Mouse (Mus musculus) lung, postnatal 10 days (tissue): ENCODE data around the gene Rora.

Source experiments
- DNase-seq: peaks from one replicate; pipeline ENCODE4 v3.0.0; 2021

The Rora gene

DNA sequence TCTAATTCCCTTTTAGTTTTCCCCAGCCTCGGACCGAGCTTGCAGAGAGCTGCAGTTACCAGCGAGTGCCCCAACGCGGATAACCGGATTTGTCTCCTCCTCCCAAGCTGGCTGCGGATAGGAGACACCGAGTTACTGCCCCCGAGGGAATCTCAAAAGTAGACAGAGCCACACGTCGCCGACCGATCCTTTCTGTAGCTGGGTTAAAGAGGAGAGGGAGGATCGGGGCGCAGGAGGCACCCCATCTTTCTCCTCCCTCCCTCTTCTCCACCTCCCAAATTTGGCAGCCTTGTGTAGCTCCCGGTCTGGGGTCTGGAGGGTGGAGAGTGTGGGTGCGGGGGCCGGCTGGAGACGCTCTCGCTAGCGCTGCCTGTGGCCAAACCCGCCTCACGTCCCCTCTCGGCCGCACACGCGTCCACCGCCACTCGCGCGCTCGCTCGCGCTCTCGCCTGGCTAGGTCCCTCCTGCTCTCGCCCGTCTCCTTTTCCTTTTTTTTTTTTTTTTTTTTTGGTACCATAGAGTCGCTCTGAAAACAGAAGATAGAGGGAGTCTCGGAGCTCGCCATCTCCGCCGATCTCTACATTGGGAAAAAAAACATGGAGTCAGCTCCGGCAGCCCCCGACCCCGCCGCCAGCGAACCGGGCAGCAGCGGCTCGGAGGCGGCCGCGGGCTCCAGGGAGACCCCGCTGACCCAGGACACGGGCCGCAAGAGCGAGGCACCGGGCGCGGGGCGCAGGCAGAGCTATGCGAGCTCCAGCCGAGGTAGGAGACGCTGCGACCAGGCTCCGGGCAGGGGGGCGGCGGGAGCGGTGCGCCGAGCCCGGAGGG, at the start of gene Rora:
Rora (plus strand) TSS at position 576 of the 828 bp plus-strand sequence.
- DNase-seq: peak; percentile 76

DNA sequence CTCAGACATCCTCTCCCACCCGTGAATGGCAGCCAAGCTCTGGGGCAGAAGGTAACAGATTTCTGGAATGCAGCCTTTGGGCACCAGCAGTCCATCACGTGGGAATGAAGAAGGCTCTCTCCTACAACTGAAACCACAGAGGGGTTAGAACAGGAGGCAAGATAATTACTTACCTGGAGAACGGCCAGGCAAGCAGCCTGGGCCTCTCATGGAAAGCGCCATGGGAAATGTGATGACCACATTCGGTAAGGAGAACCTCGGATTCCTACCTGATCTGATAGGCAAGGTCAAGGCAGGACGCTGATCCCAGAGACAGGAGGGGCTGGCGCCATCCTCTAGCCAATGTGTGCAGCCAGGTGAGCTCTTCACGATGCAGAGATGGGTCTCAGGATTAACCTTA, 39.6 kb upstream of the Rora start:
- no peak for DNase-seq

- DNase-seq: no peak
Observed at GRCm38 (mm10) chr9:68617116-68617515, 36.5 kb upstream of the Rora start.

- no peak for DNase-seq
Observed at GRCm38 (mm10) chr9:68620036-68620435, 33.5 kb upstream of the Rora start.

GRCm38 (mm10) chr9:68620441-68620840, 33.1 kb upstream of the Rora start:
- DNase-seq: no peak

DNA sequence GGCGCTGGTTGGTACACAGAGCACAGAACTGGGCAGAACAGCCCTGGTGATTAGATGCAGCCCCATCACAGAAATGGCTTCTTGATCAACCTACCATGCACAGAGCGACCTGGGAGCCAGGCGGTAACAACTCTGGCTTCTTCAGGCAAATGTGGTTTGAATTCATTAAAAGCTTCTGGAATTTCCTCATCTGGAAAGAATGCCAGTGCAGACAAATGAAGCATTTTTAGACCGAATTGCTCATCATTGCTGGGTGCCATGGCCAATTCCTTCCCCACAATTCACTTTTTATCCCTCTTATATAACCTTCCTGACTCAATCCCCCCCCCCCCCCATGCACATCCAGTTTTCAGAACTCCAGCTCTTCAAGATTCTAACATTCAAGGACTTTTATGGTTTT, 28.6 kb upstream of the Rora start:
- no peak for DNase-seq

DNA sequence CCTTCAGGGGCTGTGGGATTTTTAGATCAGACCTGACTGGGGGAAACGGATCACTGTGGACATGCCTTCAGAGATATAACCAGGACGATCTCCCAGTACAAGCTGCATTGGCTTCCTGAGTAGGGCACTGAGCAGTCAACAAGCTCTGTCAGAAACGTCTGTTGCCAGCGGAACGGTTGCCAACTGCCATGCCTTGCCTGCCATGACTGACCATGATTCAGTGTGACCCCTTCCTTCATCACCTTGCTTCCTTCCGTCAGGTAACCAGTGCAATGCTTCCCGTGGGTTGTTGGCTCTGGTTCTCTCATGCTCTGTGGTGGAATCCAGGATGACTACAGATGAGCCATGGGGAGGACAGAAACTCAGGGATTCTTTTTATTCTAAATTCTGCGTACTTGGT, 16.3 kb upstream of the Rora start:
- DNase-seq: no peak

DNA sequence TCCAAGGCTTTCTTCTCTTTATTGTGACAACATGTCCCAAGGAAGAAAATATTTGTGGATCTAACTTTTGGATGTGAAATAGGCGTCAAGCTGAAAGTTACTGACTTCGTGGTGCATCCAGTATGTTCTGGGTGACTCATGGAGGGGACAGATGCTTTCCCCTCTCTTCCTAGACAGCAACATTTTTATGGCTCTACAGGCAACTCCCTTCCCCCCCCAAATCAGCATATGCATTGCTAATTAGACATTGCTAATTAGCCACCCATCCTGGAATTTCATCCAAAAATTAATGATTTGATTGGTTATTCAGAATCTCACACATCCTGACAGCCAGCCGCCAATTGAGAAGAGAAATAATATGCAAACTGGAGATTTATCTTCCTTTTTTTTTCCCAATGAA, 12.5 kb upstream of the Rora start:
- no peak for DNase-seq

DNA sequence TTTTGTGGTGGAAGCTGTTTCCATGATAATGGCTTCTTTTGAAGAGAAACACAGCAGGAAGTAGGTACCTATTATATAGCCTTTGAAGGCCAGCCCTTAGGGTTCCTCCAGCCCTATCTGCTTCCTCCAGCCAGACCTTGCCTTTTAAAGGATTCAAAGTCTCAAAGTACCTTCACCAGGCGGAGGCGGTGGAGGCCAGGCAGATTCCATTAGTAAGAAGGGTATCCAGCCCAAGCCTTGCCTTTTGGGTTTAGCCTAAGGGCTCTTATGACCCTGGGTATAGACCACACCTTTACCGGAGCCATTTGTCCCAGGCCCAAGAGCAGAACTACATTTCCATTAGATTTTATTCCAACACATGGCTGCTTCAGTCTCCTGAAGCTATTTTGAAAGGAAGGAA, 5.5 kb upstream of the Rora start:
- no peak for DNase-seq

- DNase-seq: peak; percentile 38
Observed at GRCm38 (mm10) chr9:68654039-68654332, 400 bp downstream of the Rora start.

DNA sequence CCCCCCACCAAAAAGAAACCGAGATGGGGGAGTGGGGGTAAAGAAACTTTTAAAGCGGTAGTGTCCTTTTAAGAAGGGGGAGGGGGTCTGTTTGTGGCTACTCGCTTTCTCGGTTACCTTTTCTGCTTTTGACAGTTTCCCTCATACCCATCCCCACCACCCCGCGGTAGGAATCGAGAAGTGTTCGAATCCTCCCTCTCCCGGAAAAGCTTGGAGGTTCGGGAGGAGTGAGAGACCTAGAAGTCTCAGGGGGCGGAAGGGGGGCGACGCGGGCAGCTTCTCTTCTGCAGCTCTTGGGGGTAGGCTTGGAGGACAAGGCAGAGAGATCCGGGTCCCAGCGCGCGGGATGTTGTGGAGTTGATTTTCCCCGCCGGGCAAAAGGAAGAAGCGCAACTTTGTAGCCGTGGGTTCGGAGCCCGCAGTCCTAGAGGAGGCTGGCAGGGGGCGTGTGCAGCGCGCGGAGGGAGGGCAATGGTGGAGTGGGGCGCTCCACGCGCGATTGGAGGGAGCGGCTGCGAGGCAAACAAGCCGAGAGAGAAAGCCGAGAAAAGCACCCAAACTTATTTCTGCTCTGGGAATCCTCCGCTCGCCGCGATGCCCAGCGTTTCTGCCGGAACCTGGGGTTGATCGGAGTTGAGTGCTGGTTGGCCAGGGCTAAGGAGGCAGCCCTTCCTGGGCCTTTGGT, 889 bp downstream of the Rora start:
- peak; percentile 63 for DNase-seq

DNA sequence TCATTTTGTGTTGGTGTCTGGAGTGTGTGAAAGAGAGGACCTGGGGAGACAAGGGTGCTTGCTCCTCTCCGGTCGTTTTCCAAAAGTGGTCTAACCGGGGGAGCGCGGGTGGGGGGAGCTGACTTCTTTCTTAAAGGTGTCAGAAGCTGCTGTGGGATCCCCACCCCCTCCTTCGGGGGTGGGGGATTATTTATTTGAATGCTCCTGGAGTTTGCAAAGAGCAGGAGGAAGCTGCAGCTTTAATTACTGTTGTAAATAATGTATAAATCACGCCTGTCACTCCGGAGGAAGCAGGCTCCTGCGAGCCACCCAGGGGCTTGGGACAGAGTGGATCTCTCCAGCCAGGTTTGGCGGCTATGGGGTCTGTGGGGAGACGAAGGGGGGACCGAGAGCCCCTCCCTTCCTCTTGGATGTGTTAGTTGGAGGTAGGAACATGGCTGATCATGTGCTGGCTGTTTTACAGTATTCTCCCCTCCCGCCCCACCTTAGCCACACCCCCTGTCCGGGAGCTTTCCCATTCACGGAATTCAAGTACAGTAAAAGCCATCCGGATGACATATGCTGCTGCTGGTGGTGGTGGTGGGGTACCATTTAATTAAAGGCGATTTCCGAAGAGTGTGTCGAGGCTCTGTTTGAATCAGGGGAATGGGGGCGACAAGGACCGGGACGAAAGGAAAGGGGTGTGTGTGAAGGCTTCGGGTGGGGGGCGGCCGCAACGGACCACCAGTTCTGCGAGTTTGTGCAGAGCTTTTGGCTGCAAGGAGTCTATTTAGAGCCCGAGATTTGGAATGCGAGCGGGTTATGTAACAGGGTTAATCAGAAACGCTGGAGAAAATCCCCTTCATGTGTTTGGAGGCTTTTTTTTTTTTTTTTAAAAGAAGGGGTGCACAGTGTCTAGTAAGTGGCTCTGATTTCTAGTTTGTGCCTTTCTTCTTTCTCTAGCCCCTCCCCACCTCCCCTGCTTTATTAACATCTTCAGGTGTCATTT, 1.7 kb downstream of the Rora start:
- DNase-seq: peak; percentile 74

GRCm38 (mm10) chr9:68656076-68656795, 2.6 kb downstream of the Rora start:
- DNase-seq: peak; percentile 16

GRCm38 (mm10) chr9:68656796-68657130, 3.2 kb downstream of the Rora start:
- no peak for DNase-seq

- DNase-seq: no peak
Observed at GRCm38 (mm10) chr9:68670731-68671130, 17.1 kb downstream of the Rora start.

- no peak for DNase-seq
Observed at GRCm38 (mm10) chr9:68672459-68672858, 18.9 kb downstream of the Rora start.

- DNase-seq: no peak
Observed at GRCm38 (mm10) chr9:68673221-68673620, 19.6 kb downstream of the Rora start.

DNA sequence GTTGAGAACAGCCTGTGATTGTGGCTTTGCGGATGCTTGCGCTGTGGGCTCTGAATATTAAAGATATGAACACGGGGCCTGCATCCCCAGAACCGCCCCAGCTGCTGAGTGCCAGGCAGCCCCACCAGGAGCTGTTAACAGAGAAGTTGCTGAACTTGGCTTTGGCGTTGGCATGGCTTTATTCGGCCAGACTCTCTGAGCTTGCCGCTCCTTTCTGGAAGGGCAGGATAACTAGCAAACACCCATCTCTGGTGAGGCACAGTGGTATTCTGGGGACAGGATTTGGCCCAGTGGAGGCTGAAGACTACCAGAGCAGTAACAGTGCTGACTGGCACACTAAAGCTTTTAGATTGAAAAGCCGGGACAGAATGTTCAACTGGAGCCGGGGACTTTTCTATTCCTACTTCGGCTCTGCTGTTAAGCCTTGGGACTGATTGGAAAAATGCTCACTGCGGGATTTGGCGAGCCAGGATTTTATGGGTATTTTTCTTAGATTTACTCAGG, 26.3 kb downstream of the Rora start:
- no peak for DNase-seq

DNA sequence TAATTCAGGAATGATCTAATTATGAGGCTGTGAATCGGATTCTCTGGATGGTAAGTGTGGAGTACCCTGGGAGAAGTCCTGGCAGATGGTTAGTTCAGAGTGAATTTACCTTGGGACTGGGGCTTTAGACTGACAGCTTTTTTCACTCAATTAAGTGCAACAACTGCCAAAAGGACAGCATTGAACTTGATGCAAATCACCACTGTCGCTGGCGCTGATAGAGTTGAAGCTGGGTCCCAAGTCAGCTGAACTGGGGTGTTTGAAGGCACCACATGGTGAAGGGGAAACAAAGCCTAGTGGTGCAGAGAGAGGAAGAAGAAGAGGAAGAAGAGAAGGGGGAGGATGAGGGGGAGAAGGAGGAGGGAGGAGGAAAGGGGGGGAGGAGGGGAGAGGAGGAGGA, 30.4 kb downstream of the Rora start:
- DNase-seq: no peak

DNA sequence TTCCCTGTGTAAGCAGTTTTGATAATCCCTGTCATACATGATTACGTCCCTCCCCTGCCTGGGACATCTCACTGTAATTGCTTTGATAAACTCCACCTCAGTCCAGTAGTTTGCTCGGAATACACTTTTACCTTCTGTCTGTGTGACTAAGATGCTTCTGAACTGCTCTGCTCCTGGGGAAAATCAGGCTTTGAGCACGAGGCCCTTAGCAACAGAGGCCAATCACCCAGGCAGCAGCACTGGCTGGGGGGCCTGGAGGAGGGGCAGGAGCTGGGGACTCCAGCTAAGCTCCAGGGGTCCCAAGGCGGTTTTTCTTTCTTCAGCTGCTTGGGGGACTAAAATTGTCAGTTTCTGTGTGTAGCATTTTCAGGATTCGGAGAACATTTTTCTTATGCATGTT, 32.0 kb downstream of the Rora start:
- DNase-seq: no peak

DNA sequence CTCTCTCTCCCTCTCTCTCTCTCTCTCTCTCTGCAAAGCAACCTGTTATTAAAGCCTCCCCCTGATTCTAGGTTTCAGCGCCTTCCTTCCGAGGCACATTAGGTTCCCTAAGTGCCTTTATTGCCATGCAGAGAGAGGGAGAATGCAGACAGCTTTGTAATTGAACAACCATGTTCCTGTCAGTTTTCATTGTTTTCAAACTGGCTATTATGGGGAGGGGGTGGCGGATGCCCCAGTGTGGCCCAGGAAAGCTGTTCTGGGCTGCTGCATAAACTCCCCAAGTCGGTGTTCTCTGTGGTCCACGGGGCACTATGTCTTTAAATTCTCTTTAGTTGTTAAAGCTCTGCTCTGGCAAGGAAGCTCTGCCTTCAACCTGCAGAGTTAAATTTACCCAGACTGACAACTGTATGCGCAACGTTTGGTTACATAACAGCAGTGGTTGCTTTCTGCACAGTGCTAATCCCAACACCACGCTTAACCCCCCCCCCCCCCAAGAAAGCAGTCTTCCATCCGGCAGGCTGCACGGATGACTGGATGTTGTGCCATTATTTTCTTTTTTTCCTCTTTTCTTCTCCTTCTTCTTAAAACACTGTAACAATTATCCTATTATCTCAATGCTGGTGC, 33.8 kb downstream of the Rora start:
- no peak for DNase-seq

DNA sequence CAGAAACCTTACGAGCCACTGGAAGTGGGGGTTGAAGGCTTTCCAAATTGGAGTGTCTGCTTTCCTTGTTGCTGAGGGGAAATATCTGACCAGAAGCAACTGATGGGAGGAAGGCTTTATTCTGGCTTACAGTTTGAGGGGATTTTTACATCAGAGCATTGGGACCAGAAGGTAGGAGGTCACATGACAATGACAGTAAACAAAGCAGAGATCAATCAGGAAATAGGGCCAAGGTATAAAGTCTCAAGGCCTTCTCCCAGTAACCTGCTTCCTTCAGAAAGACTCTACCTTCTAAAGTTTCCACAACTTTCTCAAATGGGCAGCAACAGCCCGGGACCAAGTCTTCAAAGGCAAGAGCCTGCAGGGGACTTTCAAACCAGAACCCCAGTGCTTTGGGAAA, 34.6 kb downstream of the Rora start:
- no peak for DNase-seq
